Comparison of ENCODE assay signal across 24 mouse cellular contexts in genomic region chr9:21816716-21817305, GRCm38 (mm10). TPM values are rescaled to one million over a fixed set of nuclear protein-coding genes. Genes with fewer than 3 reads are reported as not detected.
DNase-seq lines count a peak whose midpoint lies in the region; ATAC-seq and TF ChIP-seq lines count a peak whose summit lies in the region.
"Had no signal": no experiment of that assay in that cellular context is flagged by ENCODE, and none has a peak within 500 bp of the region (broad histone marks: within the 10 kb centered on the region; RNA-seq: fewer than 3 reads in every experiment).

No protein-coding gene starts in this region.

- H3K27me3 ChIP-seq in kidney, postnatal 0 days (ENCODE audit: insufficient read depth, low read length) = no peaks in the 10 kb centered on the region
- H3K27me3 ChIP-seq in MEL (ENCODE audit: control insufficient read depth in 1 of 2, insufficient read depth in 2 of 2, low read length in 2 of 2) = no peaks in the 10 kb centered on the region
- no peaks in the 10 kb centered on the region for H3K27me3 ChIP-seq in limb, embryonic 10.5 days (ENCODE audit: low read depth, poor library complexity, severe bottlenecking)
- H3K27me3 ChIP-seq: heart, embryonic 12.5 days; hindbrain, embryonic 15.5 days; limb, embryonic 13.5 days; midbrain, embryonic 13.5 days had no signal

- WGBS in kidney, postnatal 0 days = 67% methylated on average over 9 of the region's 9 CpGs
- WGBS in limb, embryonic 10.5 days = 74% methylated on average over 9 of the region's 9 CpGs

- no peak overlapping the region for H3K27ac ChIP-seq in kidney, postnatal 0 days
- no peak overlapping the region for H3K27ac ChIP-seq in MEL (ENCODE audit: control insufficient read depth, low read depth, low read length)
- peak overlapping the region; percentile 50; the same call in 1 of the 2 replicates for H3K27ac ChIP-seq in limb, embryonic 10.5 days
- H3K27ac ChIP-seq: gastrocnemius, adult 2 months; hindbrain, embryonic 15.5 days; limb, embryonic 13.5 days; macrophage; midbrain, embryonic 13.5 days had no signal

- TF ChIP-seq POLR2A in MEL (IDR thresholded peaks at IDR 0.05; ENCODE audit: control insufficient read depth in 1 of 2, insufficient read depth in 1 of 2, low read depth in 1 of 2, low read length in 2 of 2, poor library complexity in 1 of 2) = no peak

- ATAC-seq in kidney, postnatal 0 days (replicated peaks; ENCODE audit: low FRiP score, low read depth) = 0 out of 2 replicates have a peak, but pooled peaks have one; percentile 21
- ATAC-seq in monocyte, adult 5-6 weeks (replicated peaks; ENCODE audit: insufficient number of reproducible peaks, low FRiP score, low TSS enrichment, poor library complexity, severe bottlenecking) = peak; percentile 30; the same call in 1 of the 2 replicates
- ATAC-seq in inflammation-experienced regulatory T-cells, adult 6 months = no peak
- ATAC-seq: midbrain, embryonic 13.5 days had no signal

- H3K36me3 ChIP-seq in kidney, postnatal 0 days (ENCODE audit: insufficient read depth, low read length) = peaks cover 35% of the 10 kb centered on the region
- no peaks in the 10 kb centered on the region for H3K36me3 ChIP-seq in MEL (ENCODE audit: control insufficient read depth in 1 of 2, insufficient read depth in 2 of 2, low read length in 2 of 2)
- H3K36me3 ChIP-seq in limb, embryonic 10.5 days = peaks cover 98% of the 10 kb centered on the region
- H3K36me3 ChIP-seq: hindbrain, embryonic 15.5 days; midbrain, embryonic 13.5 days had no signal

- H3K4me2 ChIP-seq in kidney, postnatal 0 days (ENCODE audit: low read length) = no peak overlapping the region
- H3K4me2 ChIP-seq: heart, embryonic 12.5 days; hindbrain, embryonic 15.5 days; limb, embryonic 13.5 days; midbrain, embryonic 13.5 days had no signal

- TF ChIP-seq RAD21 in MEL (IDR thresholded peaks at IDR 0.05; ENCODE audit: low read depth, low read length) = no peak

- TF ChIP-seq CTCF in kidney, postnatal 0 days (IDR thresholded peaks at IDR 0.05; ENCODE audit: low read depth) = no peak
- TF ChIP-seq CTCF in MEL (IDR thresholded peaks at IDR 0.05 in 2 of 3, conservative IDR thresholded peaks at IDR 0.05 in 1 of 3; ENCODE audit: control insufficient read depth in 1 of 3, insufficient read depth in 1 of 3, low read depth in 2 of 3, low read length in 3 of 3, poor library complexity in 1 of 3, severe bottlenecking in 1 of 3) = no peak

- H3K79me2 ChIP-seq in MEL (ENCODE audit: control insufficient read depth, insufficient read depth, low read length, poor library complexity) = no peaks in the 10 kb centered on the region

- no peak overlapping the region for H3K4me3 ChIP-seq in kidney, postnatal 0 days (replicated peaks; ENCODE audit: low read depth, low read length)
- H3K4me3 ChIP-seq in MEL (ENCODE audit: control insufficient read depth in 1 of 2, insufficient read depth in 1 of 2, low read depth in 2 of 2, low read length in 2 of 2) = no peak overlapping the region
- no peak overlapping the region for H3K4me3 ChIP-seq in limb, embryonic 10.5 days
- H3K4me3 ChIP-seq: gastrocnemius, adult 2 months; heart, embryonic 12.5 days; hindbrain, embryonic 15.5 days; limb, embryonic 13.5 days; midbrain, embryonic 13.5 days; myocyte had no signal

- no peaks in the 10 kb centered on the region for H3K4me1 ChIP-seq in kidney, postnatal 0 days (replicated peaks; ENCODE audit: insufficient read depth, low read length)
- peaks cover 0 to 6% of the 10 kb centered on the region in 2 experiments; a peak in 1 of 4 replicates for H3K4me1 ChIP-seq in MEL (ENCODE audit: control insufficient read depth in 1 of 2, insufficient read depth in 2 of 2, low read length in 2 of 2)
- no peaks in the 10 kb centered on the region for H3K4me1 ChIP-seq in limb, embryonic 10.5 days
- H3K4me1 ChIP-seq: heart, embryonic 12.5 days; hindbrain, embryonic 15.5 days; limb, embryonic 13.5 days; midbrain, embryonic 13.5 days had no signal

- H3K9ac ChIP-seq in kidney, postnatal 0 days (ENCODE audit: low read depth, low read length) = no peak overlapping the region
- H3K9ac ChIP-seq in MEL (ENCODE audit: control insufficient read depth, low read depth, low read length, poor library complexity, severe bottlenecking) = no peak overlapping the region
- H3K9ac ChIP-seq: heart, embryonic 12.5 days; hindbrain, embryonic 15.5 days; limb, embryonic 13.5 days; midbrain, embryonic 13.5 days had no signal

- TF ChIP-seq EP300 in MEL (IDR thresholded peaks at IDR 0.05; ENCODE audit: low read depth in 1 of 2, low read length in 2 of 2) = no peak

- no peaks in the 10 kb centered on the region for H3K9me3 ChIP-seq in kidney, postnatal 0 days (replicated peaks; ENCODE audit: low read length)
- H3K9me3 ChIP-seq in MEL (replicated peaks; ENCODE audit: insufficient read depth, low read length) = no peaks in the 10 kb centered on the region
- no peaks in the 10 kb centered on the region for H3K9me3 ChIP-seq in limb, embryonic 10.5 days (replicated peaks)
- H3K9me3 ChIP-seq: heart, embryonic 12.5 days; hindbrain, embryonic 15.5 days; limb, embryonic 13.5 days; midbrain, embryonic 13.5 days had no signal

- no peak for DNase-seq in kidney, postnatal 0 days (ENCODE audit: low spot score)
- DNase-seq in kidney, postnatal 14 days = no peak
- DNase-seq in MEL (ENCODE audit: low read depth, low spot score) = peak; percentile 83
- no peak for DNase-seq in limb, embryonic 10.5 days (ENCODE audit: low spot score)
- DNase-seq in cerebellum, adult 8-10 months = no peak
- no peak for DNase-seq in ovary, adult 18-20 months (ENCODE audit: low spot score)
- DNase-seq: adrenal gland, postnatal 14 days; cerebellum, postnatal 14 days; embryo, embryonic 11 days; gastrocnemius, adult 2 months; heart, adult 11 months; heart, postnatal 14 days; kidney, adult 18-20 months; thymus, postnatal 14 days had no signal

TF ChIP-seq in MEL, 35 proteins besides CTCF, POLR2A, EP300 and RAD21 (continues in another document):
- no peak for TF ChIP-seq UBTF (IDR thresholded peaks at IDR 0.05; ENCODE audit: borderline replicate concordance, insufficient read depth, low read depth, low read length)
- TF ChIP-seq USF1 (IDR thresholded peaks at IDR 0.05; ENCODE audit: low read depth, low read length) = peak; percentile 69
- no peak for TF ChIP-seq HCFC1 (IDR thresholded peaks at IDR 0.05; ENCODE audit: low read depth, low read length)
- TF ChIP-seq BHLHE40 (IDR thresholded peaks at IDR 0.05; ENCODE audit: borderline replicate concordance, low read depth, low read length) = no peak
- TF ChIP-seq ZNF384 (IDR thresholded peaks at IDR 0.05; ENCODE audit: low read depth, low read length) = no peak
- peak; percentile 80 for TF ChIP-seq MYC (IDR thresholded peaks at IDR 0.05; ENCODE audit: low read depth, low read length)
- no peak for TF ChIP-seq ZMIZ1 (IDR thresholded peaks at IDR 0.05; ENCODE audit: low read depth, low read length)
- no peak for TF ChIP-seq GABPA (IDR thresholded peaks at IDR 0.05; ENCODE audit: low read depth, low read length)
- TF ChIP-seq CHD2 (IDR thresholded peaks at IDR 0.05; ENCODE audit: low read length) = no peak
- TF ChIP-seq KAT2A (conservative IDR thresholded peaks at IDR 0.05; ENCODE audit: low read depth, low read length) = no peak
- TF ChIP-seq MXI1 (IDR thresholded peaks at IDR 0.05; ENCODE audit: low read depth, low read length) = peak; percentile 41; the same call in 1 of the 2 replicates
- no peak for TF ChIP-seq E2F4 (IDR thresholded peaks at IDR 0.05; ENCODE audit: borderline replicate concordance, low read depth, low read length)
- no peak for TF ChIP-seq MAZ (IDR thresholded peaks at IDR 0.05; ENCODE audit: low read depth, low read length)
- no peak for TF ChIP-seq POLR2AphosphoS2 (IDR thresholded peaks at IDR 0.05; ENCODE audit: low read length)

RNA-seq across cellular contexts. Expression of gene Kank2, which starts 18.3 kb away (rescaled TPM):
- 10.1 and 10.3 TPM in 2 replicates for polyA plus RNA-seq in kidney, postnatal 0 days (2015; fragmentation: Nextera tagmentation; extraction: Ambion mirVana)
- total RNA-seq in MEL (2012; rRNA removed) = 5.9 and 7.6 TPM in 2 replicates
- polyA plus RNA-seq in MEL (2012; ENCODE audit: insufficient read depth in 1 of 2, insufficient read length in 2 of 2, low read depth in 1 of 2, low replicate concordance in 2 of 2, missing spikeins in 1 of 2) = 10 to 100 TPM in 1 of 2 experiments, not detected in 1; 16.3 TPM
- 22.7 and 24.2 TPM in 2 replicates for polyA plus RNA-seq in limb, embryonic 10.5 days (2016; fragmentation: Nextera tagmentation; extraction: Ambion mirVana)
- total RNA-seq in monocyte, adult 5-6 weeks (2017) = 0.39 to 1.1 TPM in 2 of 3 replicates, not detected in the other
- polyA plus RNA-seq in inflammation-experienced regulatory T-cells, adult 6 months (2017; shearing (Covaris generic)) = not detected

RNA-seq across cellular contexts. Expression of gene Angptl8, which starts 18.5 kb away (rescaled TPM):
- polyA plus RNA-seq in kidney, postnatal 0 days (2015; fragmentation: Nextera tagmentation; extraction: Ambion mirVana) = 5.6 and 6.1 TPM in 2 replicates
- total RNA-seq in MEL (2012; rRNA removed) = not detected in 2 replicates
- under 1 TPM in 1 of 2 experiments, not detected in 1; 0.25 TPM for polyA plus RNA-seq in MEL (2012; ENCODE audit: insufficient read depth in 1 of 2, insufficient read length in 2 of 2, low read depth in 1 of 2, low replicate concordance in 2 of 2, missing spikeins in 1 of 2)
- polyA plus RNA-seq in limb, embryonic 10.5 days (2016; fragmentation: Nextera tagmentation; extraction: Ambion mirVana) = 1.2 and 1.6 TPM in 2 replicates
- not detected in 3 replicates for total RNA-seq in monocyte, adult 5-6 weeks (2017)
- not detected for polyA plus RNA-seq in inflammation-experienced regulatory T-cells, adult 6 months (2017; shearing (Covaris generic))
- total RNA-seq: gastrocnemius, adult 2 months; heart, postnatal 14 days; left cerebral cortex, postnatal 10 days had no signal
- polyA plus RNA-seq: brain, embryonic 14.5 days; macrophage; myocyte had no signal

RNA-seq across cellular contexts. Expression of gene Dock6, which starts 35.6 kb away (rescaled TPM):
- polyA plus RNA-seq in kidney, postnatal 0 days (2015; fragmentation: Nextera tagmentation; extraction: Ambion mirVana) = 28.3 and 28.7 TPM in 2 replicates
- 3.3 and 5.0 TPM in 2 replicates for total RNA-seq in MEL (2012; rRNA removed)
- 10 to 100 TPM in 1 of 2 experiments, not detected in 1; 21.3 TPM for polyA plus RNA-seq in MEL (2012; ENCODE audit: insufficient read depth in 1 of 2, insufficient read length in 2 of 2, low read depth in 1 of 2, low replicate concordance in 2 of 2, missing spikeins in 1 of 2)
- polyA plus RNA-seq in limb, embryonic 10.5 days (2016; fragmentation: Nextera tagmentation; extraction: Ambion mirVana) = 46.0 and 52.0 TPM in 2 replicates
- total RNA-seq in monocyte, adult 5-6 weeks (2017) = 0.32 to 15.0 TPM (median 6.1 TPM) in 3 replicates
- polyA plus RNA-seq in inflammation-experienced regulatory T-cells, adult 6 months (2017; shearing (Covaris generic)) = 1 to 10 TPM; 1.7 to 2.1 (median 1.9) TPM

RNA-seq across cellular contexts. Expression of gene Spc24, which starts 56.7 kb away (rescaled TPM):
- polyA plus RNA-seq in kidney, postnatal 0 days (2015; fragmentation: Nextera tagmentation; extraction: Ambion mirVana) = 55.1 and 61.1 TPM in 2 replicates
- total RNA-seq in MEL (2012; rRNA removed) = 304 and 305 TPM in 2 replicates
- 100 to 1,000 TPM in 1 of 2 experiments, not detected in 1; 377 TPM for polyA plus RNA-seq in MEL (2012; ENCODE audit: insufficient read depth in 1 of 2, insufficient read length in 2 of 2, low read depth in 1 of 2, low replicate concordance in 2 of 2, missing spikeins in 1 of 2)
- polyA plus RNA-seq in limb, embryonic 10.5 days (2016; fragmentation: Nextera tagmentation; extraction: Ambion mirVana) = 225 and 232 TPM in 2 replicates
- total RNA-seq in monocyte, adult 5-6 weeks (2017) = 4.1 to 8.0 TPM (median 6.2 TPM) in 3 replicates
- 10 to 100 TPM in 1 of 3 experiments, 1 to 10 TPM in 2; 5.5 to 54.9 (median 8.6) TPM for polyA plus RNA-seq in inflammation-experienced regulatory T-cells, adult 6 months (2017; shearing (Covaris generic))

Comparison
In these comparisons a context has a peak if more than half of its experiments do, and no peak if none do; other contexts are left out.
1. RNA of gene Kank2, which starts 18.3 kb away (polyA plus RNA-seq): 22.7 to 24.2 TPM in limb, embryonic 10.5 days, 16.3 TPM in MEL and 10.1 to 10.3 TPM in kidney, postnatal 0 days; not detected in inflammation-experienced regulatory T-cells, adult 6 months; every median in the first group is over 10 times any median in the second.